23 mouse cellular contexts compared by ENCODE assay signal in the genomic region with DNA sequence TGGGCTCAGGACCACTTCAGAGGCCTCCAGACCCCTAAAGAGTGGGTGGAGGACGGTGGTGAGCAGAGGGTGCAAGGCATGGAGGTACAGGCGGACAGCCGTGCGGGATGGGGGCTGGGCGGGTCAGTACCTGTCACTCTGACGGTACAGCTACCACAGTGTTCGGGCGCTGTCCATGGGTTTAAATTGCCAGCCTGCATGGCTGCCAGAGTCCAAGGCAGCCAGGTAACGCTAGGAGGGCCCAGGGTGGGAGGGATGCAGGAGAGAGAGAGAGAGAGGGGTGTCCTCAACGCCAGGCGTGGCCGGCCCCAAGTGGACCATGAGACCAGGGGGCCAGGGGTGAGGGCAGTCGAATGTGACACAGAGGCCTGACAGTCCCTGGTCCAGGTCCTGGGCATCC. TPM values are rescaled to one million over a fixed set of nuclear protein-coding genes. Genes with fewer than 3 reads are reported as not detected.
DNase-seq lines count a peak whose midpoint lies in the region; ATAC-seq and TF ChIP-seq lines count a peak whose summit lies in the region.
"Had no signal": no experiment of that assay in that cellular context is flagged by ENCODE, and none has a peak within 500 bp of the region (broad histone marks: within the 10 kb centered on the region; RNA-seq: fewer than 3 reads in every experiment).

No protein-coding gene starts in this region.

- H3K9ac ChIP-seq in forebrain, embryonic 11.5 days (ENCODE audit: low read length), result no peak overlapping the region
- H3K9ac ChIP-seq in hindbrain, embryonic 11.5 days (ENCODE audit: low read depth, low read length), result no peak overlapping the region
- H3K9ac ChIP-seq in stomach, embryonic 16.5 days (ENCODE audit: low read length), result no peak overlapping the region
- no peak overlapping the region for H3K9ac ChIP-seq in stomach, postnatal 0 days (ENCODE audit: low read length)
- H3K9ac ChIP-seq: embryonic facial prominence, embryonic 13.5 days; forebrain, postnatal 0 days; heart, embryonic 13.5 days; hindbrain, embryonic 12.5 days; hindbrain, embryonic 15.5 days had no signal

- H3K27me3 ChIP-seq in forebrain, embryonic 10.5 days (ENCODE audit: poor library complexity, severe bottlenecking), result no peaks in the 10 kb centered on the region
- H3K27me3 ChIP-seq in forebrain, embryonic 11.5 days (ENCODE audit: control insufficient read depth, insufficient read depth, low read length), result no peaks in the 10 kb centered on the region
- H3K27me3 ChIP-seq in hindbrain, embryonic 10.5 days (ENCODE audit: insufficient read depth, poor library complexity, severe bottlenecking), result no peaks in the 10 kb centered on the region
- H3K27me3 ChIP-seq in hindbrain, embryonic 11.5 days (ENCODE audit: control insufficient read depth, insufficient read depth, low read length), result no peaks in the 10 kb centered on the region
- H3K27me3 ChIP-seq in stomach, embryonic 16.5 days (ENCODE audit: control insufficient read depth, insufficient read depth, low read length), result no peaks in the 10 kb centered on the region
- H3K27me3 ChIP-seq in stomach, postnatal 0 days (ENCODE audit: control insufficient read depth, insufficient read depth, low read length), result no peaks in the 10 kb centered on the region
- H3K27me3 ChIP-seq: embryonic facial prominence, embryonic 13.5 days; heart, embryonic 13.5 days; hindbrain, embryonic 12.5 days; hindbrain, embryonic 15.5 days had no signal

- no peak for TF ChIP-seq CTCF in stomach, postnatal 0 days (IDR thresholded peaks at IDR 0.05; ENCODE audit: low read depth)

- 96% methylated on average over 13 of the region's 13 CpGs for WGBS in forebrain, embryonic 10.5 days
- 91% methylated on average over 13 of the region's 13 CpGs for WGBS in forebrain, embryonic 11.5 days
- 94% methylated on average over 13 of the region's 13 CpGs for WGBS in hindbrain, embryonic 10.5 days
- WGBS in hindbrain, embryonic 11.5 days, result 96% methylated on average over 13 of the region's 13 CpGs
- WGBS in stomach, embryonic 16.5 days, result 94% methylated on average over 13 of the region's 13 CpGs
- 90% methylated on average over 13 of the region's 13 CpGs for WGBS in stomach, postnatal 0 days

- H3K4me3 ChIP-seq in forebrain, embryonic 10.5 days, result no peak overlapping the region
- no peak overlapping the region for H3K4me3 ChIP-seq in forebrain, embryonic 11.5 days (ENCODE audit: low read depth, low read length)
- H3K4me3 ChIP-seq in hindbrain, embryonic 10.5 days, result no peak overlapping the region
- no peak overlapping the region for H3K4me3 ChIP-seq in hindbrain, embryonic 11.5 days (ENCODE audit: low read depth, low read length)
- no peak overlapping the region for H3K4me3 ChIP-seq in stomach, embryonic 16.5 days (replicated peaks; ENCODE audit: low read length)
- no peak overlapping the region for H3K4me3 ChIP-seq in stomach, postnatal 0 days (ENCODE audit: low read depth, low read length)
- H3K4me3 ChIP-seq: embryonic facial prominence, embryonic 13.5 days; erythroblast, embryonic 14.5 days; gastrocnemius, adult 2 months; heart, embryonic 13.5 days; hindbrain, embryonic 12.5 days; hindbrain, embryonic 15.5 days had no signal

- H3K36me3 ChIP-seq in forebrain, embryonic 10.5 days (replicated peaks), result peaks cover 90% of the 10 kb centered on the region
- H3K36me3 ChIP-seq in forebrain, embryonic 11.5 days (ENCODE audit: control insufficient read depth, insufficient read depth, low read length), result peaks cover 56% of the 10 kb centered on the region
- H3K36me3 ChIP-seq in hindbrain, embryonic 10.5 days, result peaks cover 90% of the 10 kb centered on the region
- peaks cover 35% of the 10 kb centered on the region for H3K36me3 ChIP-seq in hindbrain, embryonic 11.5 days (ENCODE audit: control insufficient read depth, insufficient read depth, low read length)
- peaks cover 20% of the 10 kb centered on the region for H3K36me3 ChIP-seq in stomach, embryonic 16.5 days (ENCODE audit: control insufficient read depth, insufficient read depth, low read length)
- H3K36me3 ChIP-seq in stomach, postnatal 0 days (ENCODE audit: control insufficient read depth, insufficient read depth, low read length), result peaks cover 33% of the 10 kb centered on the region

- ATAC-seq in forebrain, embryonic 11.5 days (replicated peaks; ENCODE audit: low FRiP score), result no peak
- no peak for ATAC-seq in hindbrain, embryonic 11.5 days (ENCODE audit: low FRiP score)
- ATAC-seq in stomach, embryonic 16.5 days (ENCODE audit: insufficient read depth, low FRiP score), result peak; percentile 14; the same call in 1 of the 2 replicates
- no peak for ATAC-seq in stomach, postnatal 0 days (ENCODE audit: low FRiP score, low TSS enrichment)
- ATAC-seq: activated CD4-positive, CD25-positive, alpha-beta regulatory T cell, adult 4 months; forebrain, embryonic 14.5 days; forebrain, postnatal 0 days had no signal

- 0 out of 2 replicates have a peak overlapping the region, but pooled peaks have one; percentile 30 for H3K27ac ChIP-seq in forebrain, embryonic 10.5 days
- H3K27ac ChIP-seq in forebrain, embryonic 11.5 days (ENCODE audit: low read depth, low read length), result no peak overlapping the region
- 0 out of 2 replicates have a peak overlapping the region, but pooled peaks have one; percentile 1 for H3K27ac ChIP-seq in hindbrain, embryonic 10.5 days
- H3K27ac ChIP-seq in hindbrain, embryonic 11.5 days (ENCODE audit: low read depth, low read length), result no peak overlapping the region
- no peak overlapping the region for H3K27ac ChIP-seq in stomach, embryonic 16.5 days (ENCODE audit: low read length)
- no peak overlapping the region for H3K27ac ChIP-seq in stomach, postnatal 0 days (replicated peaks)
- H3K27ac ChIP-seq: embryonic facial prominence, embryonic 13.5 days; gastrocnemius, adult 2 months; heart, embryonic 13.5 days; hindbrain, embryonic 15.5 days had no signal

- no peak for TF ChIP-seq EP300 in stomach, postnatal 0 days (optimal IDR thresholded peaks at IDR 0.05)

- peaks cover 18% of the 10 kb centered on the region for H3K9me3 ChIP-seq in forebrain, embryonic 10.5 days
- peaks cover 4% of the 10 kb centered on the region; the same call in 1 of the 2 replicates for H3K9me3 ChIP-seq in forebrain, embryonic 11.5 days (ENCODE audit: control insufficient read depth, low read length)
- H3K9me3 ChIP-seq in hindbrain, embryonic 10.5 days, result peaks cover 17% of the 10 kb centered on the region
- no peaks in the 10 kb centered on the region for H3K9me3 ChIP-seq in hindbrain, embryonic 11.5 days (ENCODE audit: control insufficient read depth, low read length)
- no peaks in the 10 kb centered on the region for H3K9me3 ChIP-seq in stomach, embryonic 16.5 days (replicated peaks; ENCODE audit: control insufficient read depth, low read length)
- H3K9me3 ChIP-seq in stomach, postnatal 0 days (ENCODE audit: control insufficient read depth, low read length), result no peaks in the 10 kb centered on the region
- H3K9me3 ChIP-seq: embryonic facial prominence, embryonic 13.5 days; hindbrain, embryonic 15.5 days had no signal

- DNase-seq in forebrain, embryonic 10.5 days (ENCODE audit: extremely low spot score, low spot score), result no peak
- DNase-seq in forebrain, embryonic 11.5 days (ENCODE audit: low spot score), result no peak
- no peak for DNase-seq in hindbrain, embryonic 10.5 days (ENCODE audit: low spot score)
- no peak for DNase-seq in hindbrain, embryonic 11.5 days (ENCODE audit: low spot score)
- DNase-seq in stomach, postnatal 0 days (ENCODE audit: low spot score), result no peak
- DNase-seq: adrenal gland, adult 8-10 months; adrenal gland, postnatal 25 days; cerebellum, adult 18-20 months; cerebellum, adult 9-10 months; cerebellum, postnatal 14 days; forebrain, postnatal 0 days; gastrocnemius, adult 2 months; gastrocnemius, postnatal 14 days; heart, adult 18-20 months; heart, postnatal 36 days had no signal

- H3K4me2 ChIP-seq in forebrain, embryonic 11.5 days (ENCODE audit: low read depth, low read length, severe bottlenecking), result no peak overlapping the region
- no peak overlapping the region for H3K4me2 ChIP-seq in hindbrain, embryonic 11.5 days (replicated peaks; ENCODE audit: low read depth, low read length)
- no peak overlapping the region for H3K4me2 ChIP-seq in stomach, embryonic 16.5 days (ENCODE audit: low read depth, low read length)
- H3K4me2 ChIP-seq in stomach, postnatal 0 days (replicated peaks; ENCODE audit: low read depth), result no peak overlapping the region
- H3K4me2 ChIP-seq: embryonic facial prominence, embryonic 13.5 days; heart, embryonic 13.5 days; hindbrain, embryonic 12.5 days; hindbrain, embryonic 15.5 days had no signal

- peaks cover 22% of the 10 kb centered on the region for H3K4me1 ChIP-seq in forebrain, embryonic 10.5 days
- no peaks in the 10 kb centered on the region for H3K4me1 ChIP-seq in forebrain, embryonic 11.5 days (replicated peaks; ENCODE audit: control insufficient read depth, insufficient read depth, low read length)
- H3K4me1 ChIP-seq in hindbrain, embryonic 10.5 days (replicated peaks), result peaks cover 28% of the 10 kb centered on the region
- H3K4me1 ChIP-seq in hindbrain, embryonic 11.5 days (replicated peaks; ENCODE audit: control insufficient read depth, insufficient read depth, low read length), result no peaks in the 10 kb centered on the region
- no peaks in the 10 kb centered on the region for H3K4me1 ChIP-seq in stomach, embryonic 16.5 days (ENCODE audit: control insufficient read depth, insufficient read depth, low read length)
- no peaks in the 10 kb centered on the region for H3K4me1 ChIP-seq in stomach, postnatal 0 days (replicated peaks; ENCODE audit: control insufficient read depth, insufficient read depth)

RNA-seq across cellular contexts. Expression of gene Lfng, which starts 17.8 kb away (rescaled TPM):
- polyA plus RNA-seq in forebrain, embryonic 10.5 days (2016; fragmentation: Nextera tagmentation; extraction: Ambion mirVana), result 33.1 and 33.3 TPM in 2 replicates
- polyA plus RNA-seq in forebrain, embryonic 11.5 days (2014; fragmentation: Nextera tagmentation; extraction: Ambion mirVana), result 41.8 and 45.4 TPM in 2 replicates
- 40.9 and 51.2 TPM in 2 replicates for polyA plus RNA-seq in hindbrain, embryonic 10.5 days (2016; fragmentation: Nextera tagmentation; extraction: Ambion mirVana)
- 34.1 and 38.8 TPM in 2 replicates for polyA plus RNA-seq in hindbrain, embryonic 11.5 days (2014; fragmentation: Nextera tagmentation; extraction: Ambion mirVana)
- polyA plus RNA-seq in stomach, embryonic 16.5 days (2015; fragmentation: Nextera tagmentation; extraction: Ambion mirVana), result 21.5 and 21.6 TPM in 2 replicates
- polyA plus RNA-seq in stomach, postnatal 0 days (2015; fragmentation: Nextera tagmentation; extraction: Ambion mirVana), result 11.1 and 11.4 TPM in 2 replicates

RNA-seq across cellular contexts. Expression of gene Ttyh3, which starts 23.9 kb away (rescaled TPM):
- 31.6 and 35.7 TPM in 2 replicates for polyA plus RNA-seq in forebrain, embryonic 10.5 days (2016; fragmentation: Nextera tagmentation; extraction: Ambion mirVana)
- 83.3 and 91.5 TPM in 2 replicates for polyA plus RNA-seq in forebrain, embryonic 11.5 days (2014; fragmentation: Nextera tagmentation; extraction: Ambion mirVana)
- polyA plus RNA-seq in hindbrain, embryonic 10.5 days (2016; fragmentation: Nextera tagmentation; extraction: Ambion mirVana), result 32.1 and 52.5 TPM in 2 replicates
- polyA plus RNA-seq in hindbrain, embryonic 11.5 days (2014; fragmentation: Nextera tagmentation; extraction: Ambion mirVana), result 52.9 and 53.1 TPM in 2 replicates
- 13.8 and 17.8 TPM in 2 replicates for polyA plus RNA-seq in stomach, embryonic 16.5 days (2015; fragmentation: Nextera tagmentation; extraction: Ambion mirVana)
- 8.5 and 9.6 TPM in 2 replicates for polyA plus RNA-seq in stomach, postnatal 0 days (2015; fragmentation: Nextera tagmentation; extraction: Ambion mirVana)

Comparison
In these comparisons a context has a peak if more than half of its experiments do, and no peak if none do; other contexts are left out.
1. H3K27ac ChIP-seq: peak in forebrain, embryonic 10.5 days (single experiment) and hindbrain, embryonic 10.5 days (single experiment); none in forebrain, embryonic 11.5 days (single experiment), hindbrain, embryonic 11.5 days (single experiment), stomach, embryonic 16.5 days (single experiment) and stomach, postnatal 0 days (single experiment).